Mouse (Mus musculus) hindbrain, embryonic 14.5 days (tissue): ENCODE results near the gene Gria3. TPM values are rescaled to one million over a fixed set of nuclear protein-coding genes. Genes with fewer than 3 reads are reported as not detected.

Source experiments
- ATAC-seq: fragments of 200-750 bp; cut with Nextera tagmentation; 2 replicates; pipeline ENCODE4 v1.8.0; 2017; ENCODE audit warnings: moderate number of reproducible peaks, mild to moderate bottlenecking, moderate TSS enrichment, moderate library complexity; ENCODE audit not compliant: low FRiP score
- DNase-seq: peaks from one replicate; pipeline ENCODE4 v3.0.0-alpha.2; 2015; ENCODE audit warnings: low spot score
- H3K27ac ChIP-seq: fragments of 300-500 bp; sonication (generic); 2 replicates; pipeline ENCODE4 v1.5.1; 2014; ENCODE audit warnings: mild to moderate bottlenecking, moderate library complexity
- H3K27me3 ChIP-seq: fragments of 300-500 bp; sonication (generic); 2 replicates; pipeline ENCODE4 v1.6.1; 2014; ENCODE audit warnings: mild to moderate bottlenecking, low read length, mixed read lengths; ENCODE audit not compliant: control insufficient read depth, insufficient read depth
- H3K36me3 ChIP-seq: fragments of 300-500 bp; sonication (generic); replicated peaks from 2 replicates; pipeline ENCODE4 v1.6.1; 2014; ENCODE audit not compliant: control insufficient read depth, insufficient read depth
- H3K4me1 ChIP-seq: fragments of 300-500 bp; sonication (generic); replicated peaks from 2 replicates; pipeline ENCODE4 v1.6.1; 2014; ENCODE audit warnings: antibody characterized with exemption, low read length, mixed read lengths; ENCODE audit not compliant: control insufficient read depth, insufficient read depth
- H3K4me2 ChIP-seq: fragments of 300-500 bp; sonication (generic); replicated peaks from 2 replicates; pipeline ENCODE4 v1.6.1; 2014; ENCODE audit warnings: mild to moderate bottlenecking, moderate library complexity
- H3K4me3 ChIP-seq: fragments of 300-500 bp; sonication (generic); replicated peaks from 2 replicates; pipeline ENCODE4 v1.5.1; 2014; ENCODE audit warnings: mild to moderate bottlenecking, low read length
- H3K9ac ChIP-seq: fragments of 300-500 bp; sonication (generic); 2 replicates; pipeline ENCODE4 v1.6.1; 2014
- H3K9me3 ChIP-seq: fragments of 300-500 bp; sonication (generic); 2 replicates; pipeline ENCODE4 v1.6.1; 2016; ENCODE audit warnings: low read length; ENCODE audit not compliant: control insufficient read depth
- WGBS: fragments of 180-500 bp; shearing (Covaris S2); extraction: QIAGEN DNeasy Blood & Tissue Kit; methylation state at CpG from one replicate; pipeline ENCODE4 v1.1.7; 2014; 5-methylcytosine and 5-hydroxymethylcytosine counted together
- microRNA-seq: library from miRNA; unstranded; fragments of <30 nt; microRNA quantifications from one replicate; pipeline ENCODE4, GENCODE M21; 2016
- polyA plus RNA-seq: library from polyadenylated mRNA; unstranded; fragments of >200 nt; fragmentation: Nextera tagmentation; extraction: Ambion mirVana; gene quantifications from 2 replicates; pipeline ENCODE4 v1.2.1, GENCODE M21; 2014

The Gria3 gene
- polyA plus RNA-seq, 1 experiment from 2014 or later: 17.7 TPM

DNA sequence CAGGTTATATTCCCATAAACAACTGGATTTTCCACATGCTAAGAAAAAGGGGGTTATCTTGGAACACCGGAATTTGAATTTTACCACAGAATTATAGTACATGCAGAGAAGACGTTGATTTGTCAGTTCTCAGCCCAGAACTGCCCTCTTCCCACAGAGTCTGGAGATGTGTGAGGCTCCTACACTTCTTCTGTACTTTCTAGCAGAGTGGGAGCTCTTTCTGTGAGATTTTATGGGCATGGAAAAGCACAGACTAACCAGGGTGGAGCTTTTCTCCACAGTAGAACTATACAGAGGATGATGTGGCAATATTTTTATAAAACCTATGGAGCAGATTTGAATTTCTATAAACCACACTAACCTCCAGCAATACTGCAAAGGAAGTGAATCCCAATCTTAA lies 217.7 kb downstream of the Gria3 start:
- Histone ChIP-seq H3K27ac (no peak overlapping the region), H3K27me3 (no peaks in the 10 kb centered on the region), H3K4me3 (no peak overlapping the region), H3K9ac (no peak overlapping the region), H3K36me3 (no peaks in the 10 kb centered on the region), H3K9me3 (no peaks in the 10 kb centered on the region), H3K4me1 (no peaks in the 10 kb centered on the region), H3K4me2 (no peak overlapping the region)
- WGBS: 85% methylated on average over 2 of the region's 2 CpGs
- DNase-seq (no peak), ATAC-seq (no peak)

GRCm38 (mm10) chrX:41633576-41633975 lies 232.9 kb downstream of the Gria3 start:
- ATAC-seq (no peak), DNase-seq (peak; percentile 32)
- H3K4me3 ChIP-seq: no peak overlapping the region
- H3K4me2 ChIP-seq: no peak overlapping the region
- H3K4me1 ChIP-seq: no peaks in the 10 kb centered on the region
- no peak overlapping the region for H3K27ac ChIP-seq
- 40% methylated on average over 4 of the region's 4 CpGs for WGBS
- no peaks in the 10 kb centered on the region for H3K9me3 ChIP-seq
- H3K27me3 ChIP-seq: no peaks in the 10 kb centered on the region
- no peak overlapping the region for H3K9ac ChIP-seq
- no peaks in the 10 kb centered on the region for H3K36me3 ChIP-seq

DNA sequence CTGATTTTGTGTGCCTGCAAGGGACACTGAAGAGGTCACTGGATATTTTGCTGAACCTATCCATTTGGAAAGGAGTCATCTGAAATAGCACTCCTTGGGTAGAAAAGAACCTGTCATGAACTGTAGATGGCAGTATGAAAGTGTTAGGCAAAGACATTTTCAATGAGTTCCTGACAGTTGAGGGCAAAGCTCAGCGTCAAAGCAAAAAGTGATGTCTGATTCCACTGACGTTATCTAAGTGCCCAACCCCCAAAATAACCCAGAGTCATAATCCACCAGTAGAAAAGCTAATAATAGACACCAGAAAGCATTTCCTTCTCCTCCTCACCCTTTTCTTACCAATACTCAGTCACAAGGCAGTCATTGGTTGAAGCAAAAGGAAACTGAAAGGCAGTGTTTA lies 244.3 kb downstream of the Gria3 start:
- no peak overlapping the region for H3K27ac ChIP-seq

GRCm38 (mm10) chrX:41657791-41658190 lies 257.1 kb downstream of the Gria3 start:
- Histone ChIP-seq H3K27ac (no peak overlapping the region), H3K4me1 (no peaks in the 10 kb centered on the region), H3K9me3 (no peaks in the 10 kb centered on the region), H3K27me3 (no peaks in the 10 kb centered on the region), H3K4me3 (no peak overlapping the region), H3K9ac (no peak overlapping the region), H3K36me3 (no peaks in the 10 kb centered on the region), H3K4me2 (no peak overlapping the region)
- DNase-seq (no peak), ATAC-seq (no peak)
- WGBS: 63% methylated on average over 4 of the region's 4 CpGs

More for the DNA sequence above, 244.3 kb downstream of the Gria3 start:
- H3K4me2 ChIP-seq: no peak overlapping the region
- H3K27me3 ChIP-seq: no peaks in the 10 kb centered on the region
- 51% methylated on average over 2 of the region's 2 CpGs for WGBS
- ATAC-seq (no peak), DNase-seq (no peak)
- no peak overlapping the region for H3K9ac ChIP-seq
- H3K4me3 ChIP-seq: no peak overlapping the region
- H3K36me3 ChIP-seq: no peaks in the 10 kb centered on the region
- no peaks in the 10 kb centered on the region for H3K4me1 ChIP-seq
- no peaks in the 10 kb centered on the region for H3K9me3 ChIP-seq

- Histone ChIP-seq H3K4me3 (no peak overlapping the region), H3K9ac (no peak overlapping the region), H3K9me3 (no peaks in the 10 kb centered on the region), H3K4me2 (no peak overlapping the region), H3K27ac (no peak overlapping the region), H3K27me3 (no peaks in the 10 kb centered on the region), H3K4me1 (no peaks in the 10 kb centered on the region), H3K36me3 (no peaks in the 10 kb centered on the region)
- DNase-seq (no peak), ATAC-seq (no peak)
- WGBS: 53% methylated on average over 2 of the region's 2 CpGs
Measured at GRCm38 (mm10) chrX:41688869-41689268, 288.2 kb downstream of the Gria3 start.

DNA sequence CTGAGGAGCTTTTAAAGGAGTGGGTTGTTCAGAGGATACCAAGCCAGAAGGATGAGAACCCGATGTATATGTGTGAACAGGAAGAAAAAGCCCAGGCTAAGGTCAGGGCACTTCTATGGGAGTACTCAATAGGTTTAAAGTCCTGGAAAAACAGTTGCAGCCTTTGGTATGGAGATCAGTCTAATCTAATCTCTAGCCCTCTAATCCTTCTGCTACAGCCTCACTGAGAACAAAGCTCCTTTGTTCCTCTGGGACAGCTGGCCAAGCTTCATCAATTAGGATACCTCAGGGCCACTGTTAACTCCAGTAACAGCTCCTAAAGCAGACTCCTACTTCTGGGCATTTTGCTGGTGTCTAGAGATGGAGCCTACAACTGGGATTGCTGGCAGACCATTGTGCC lies 291.4 kb downstream of the Gria3 start:
- Histone ChIP-seq H3K27me3 (no peaks in the 10 kb centered on the region), H3K36me3 (no peaks in the 10 kb centered on the region), H3K4me1 (no peaks in the 10 kb centered on the region), H3K9me3 (no peaks in the 10 kb centered on the region), H3K4me3 (no peak overlapping the region), H3K27ac (no peak overlapping the region), H3K9ac (no peak overlapping the region), H3K4me2 (no peak overlapping the region)
- 36% methylated on average over 1 of the region's 1 CpGs for WGBS
- no peak for ATAC-seq
- DNase-seq: no peak

Small RNAs within 50 kb of the gene (microRNA-seq; reads per million reads assigned to microRNA genes)
- not detected for gene Gm22413
